Mouse (Mus musculus) C2C12 (cell line): Measurements from ENCODE around the gene Impdh1. TPM values are rescaled to one million over a fixed set of nuclear protein-coding genes. Genes with fewer than 3 reads are reported as not detected.

Experiments
- H3K27me3 ChIP-seq: one replicate; pipeline ENCODE4 v1.6.1; 2011; ENCODE audit not compliant: control insufficient read depth, insufficient read depth, insufficient read length
- H3K36me3 ChIP-seq: one replicate; pipeline ENCODE4 v1.6.1; 2011; ENCODE audit not compliant: control insufficient read depth, insufficient read depth
- H3K4me3 ChIP-seq: one replicate; pipeline ENCODE4 v1.5.1; 2011; ENCODE audit warnings: mild to moderate bottlenecking, control low read depth; ENCODE audit not compliant: poor library complexity, insufficient read depth, severe bottlenecking
- H3K79me2 ChIP-seq: one replicate; pipeline ENCODE4 v1.6.1; 2011; ENCODE audit not compliant: control insufficient read depth, insufficient read depth
- H3K79me3 ChIP-seq: one replicate; pipeline ENCODE4 v1.6.1; 2011; ENCODE audit warnings: low read depth, control low read depth
- H3ac ChIP-seq: one replicate; pipeline ENCODE3; 2011; ENCODE audit warnings: low read depth; ENCODE audit not compliant: control insufficient read depth, insufficient read length
- CEBPB ChIP-seq: IDR thresholded peaks from one replicate; pipeline ENCODE4 v1.6.1; 2011; ENCODE audit warnings: low read depth, mild to moderate bottlenecking, control low read depth, moderate library complexity
- CTCF ChIP-seq: IDR thresholded peaks from one replicate; pipeline ENCODE4 v1.5.1; 2011; ENCODE audit not compliant: control insufficient read depth, insufficient read depth, insufficient read length
- FOSL1 ChIP-seq: IDR thresholded peaks from one replicate; pipeline ENCODE4 v1.8.0; 2011; ENCODE audit warnings: mild to moderate bottlenecking, low read length; ENCODE audit not compliant: poor library complexity, insufficient read depth, severe bottlenecking
- MAX ChIP-seq: IDR thresholded peaks from one replicate; pipeline ENCODE4 v1.6.1; 2011; ENCODE audit warnings: mild to moderate bottlenecking, control low read depth
- MYOD1 ChIP-seq: IDR thresholded peaks from one replicate; pipeline ENCODE4 v1.6.1; 2011; ENCODE audit warnings: low read depth; ENCODE audit not compliant: control insufficient read depth, insufficient read length
- MYOG ChIP-seq: IDR thresholded peaks from one replicate; pipeline ENCODE4 v1.6.1; 2011; ENCODE audit not compliant: control insufficient read depth, insufficient read length; ENCODE audit errors: extremely low read depth
- USF1 ChIP-seq: IDR thresholded peaks from one replicate; pipeline ENCODE4 v1.6.1; 2011; ENCODE audit warnings: low read depth, mild to moderate bottlenecking, control low read depth, moderate library complexity
- polyA plus RNA-seq: library from polyadenylated mRNA; unstranded; fragments of >200 nt; fragmentation: generic; extraction: Trizol; gene quantifications from one replicate; pipeline ENCODE4 v1.2.1, GENCODE M21; 2012; ENCODE audit warnings: missing spikeins

The Impdh1 gene
- polyA plus RNA-seq, 1 experiment: 65.9 TPM

- TF ChIP-seq CEBPB (no peak), MAX (no peak), USF1 (no peak), CTCF (no peak), MYOD1 (no peak), MYOG (no peak), FOSL1 (no peak)
- no peak overlapping the region for H3K4me3 ChIP-seq
- no peaks in the 10 kb centered on the region for H3K27me3 ChIP-seq
- no peaks in the 10 kb centered on the region for H3K79me3 ChIP-seq
- H3ac ChIP-seq: no peak overlapping the region
- H3K36me3 ChIP-seq: no peaks in the 10 kb centered on the region
- H3K79me2 ChIP-seq: no peaks in the 10 kb centered on the region
These were observed 22.0 kb downstream of the Impdh1 start for GRCm38 (mm10) chr6:29193961-29194750.

- Histone ChIP-seq H3K79me2 (no peaks in the 10 kb centered on the region), H3ac (no peak overlapping the region), H3K36me3 (no peaks in the 10 kb centered on the region), H3K79me3 (no peaks in the 10 kb centered on the region), H3K4me3 (no peak overlapping the region), H3K27me3 (peaks cover 3% of the 10 kb centered on the region)
- no peak for TF ChIP-seq MYOD1
These were observed 28.2 kb downstream of the Impdh1 start for GRCm38 (mm10) chr6:29187936-29188335.

DNA sequence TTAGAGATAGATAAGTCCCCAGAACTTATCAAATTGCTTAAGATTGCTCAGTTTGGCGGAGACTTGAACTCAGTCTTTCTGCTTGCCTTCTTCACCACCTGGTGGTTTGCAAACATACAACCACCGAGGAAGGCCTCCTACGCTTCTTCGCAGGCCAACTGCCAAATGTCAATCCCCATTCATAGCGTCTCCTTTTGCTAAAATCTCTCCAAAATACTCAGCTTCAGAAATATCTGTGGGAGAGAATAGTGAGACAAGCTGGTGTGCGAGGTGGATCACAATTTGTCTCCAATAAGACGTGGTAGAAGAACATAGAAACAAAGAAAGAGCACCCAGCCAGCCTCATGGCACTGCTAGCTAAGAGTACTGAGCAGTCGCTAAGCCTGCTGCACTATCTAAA is 36.3 kb downstream of the Impdh1 start:
- Histone ChIP-seq H3K4me3 (no peak overlapping the region), H3K36me3 (no peaks in the 10 kb centered on the region), H3K27me3 (peaks cover 53% of the 10 kb centered on the region), H3K79me2 (no peaks in the 10 kb centered on the region), H3K79me3 (no peaks in the 10 kb centered on the region), H3ac (no peak overlapping the region)
- TF ChIP-seq FOSL1: no peak
- no peak for TF ChIP-seq CTCF
- no peak for TF ChIP-seq CEBPB
- TF ChIP-seq MYOG: no peak
- no peak for TF ChIP-seq USF1
- TF ChIP-seq MYOD1: no peak
- no peak for TF ChIP-seq MAX

DNA sequence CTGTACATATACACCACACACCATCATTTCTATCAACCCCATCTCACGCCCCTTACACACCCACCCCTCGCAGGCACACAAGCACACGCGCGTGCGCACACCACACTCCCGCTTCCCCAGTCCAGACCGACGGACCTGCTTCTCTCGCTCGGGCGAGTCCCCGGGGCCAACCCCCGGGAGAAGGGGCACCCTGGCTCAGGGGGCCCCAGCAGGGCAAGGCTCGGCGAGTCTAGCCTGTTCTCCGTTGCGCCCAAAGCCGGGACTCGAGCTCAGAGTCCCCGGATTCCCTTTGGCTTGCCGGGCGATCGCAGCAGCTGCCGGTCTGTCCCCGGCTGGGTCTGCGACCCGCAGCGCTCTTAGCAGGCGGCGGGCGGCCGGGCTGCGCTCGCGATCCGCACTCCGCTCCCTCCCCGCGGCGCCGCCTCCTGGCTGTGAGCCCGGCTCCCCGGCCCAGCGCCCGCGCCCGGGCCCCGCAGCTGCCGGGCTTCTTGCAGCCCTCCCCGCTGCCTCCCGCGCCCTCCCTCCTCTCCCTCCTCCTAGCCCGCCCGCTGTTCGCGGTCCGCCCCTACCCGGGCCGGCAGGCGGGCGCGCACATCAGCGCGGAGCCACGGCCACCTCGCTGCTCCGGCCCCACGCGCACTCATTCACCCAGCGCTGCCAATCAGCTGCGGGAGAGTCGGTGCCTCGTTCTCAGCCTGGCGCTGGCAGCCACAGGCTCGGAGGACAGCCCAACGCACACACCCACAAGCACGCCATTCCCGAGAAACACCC is 37.1 kb downstream of the Impdh1 start, which contains the start of gene Prrt4:
Prrt4 (minus strand) TSS at position 697 of the 771 bp plus-strand sequence.
- Histone ChIP-seq H3K4me3 (peak within 1 kb of the TSS; percentile 6), H3K27me3 (peaks cover 58% of the 10 kb centered on the region), H3K36me3 (no peaks in the 10 kb centered on the region), H3K79me2 (no peaks in the 10 kb centered on the region), H3K79me3 (no peaks in the 10 kb centered on the region), H3ac (peak within 1 kb of the TSS; percentile 42)
- TF ChIP-seq FOSL1 (no peak), CEBPB (no peak), MYOD1 (no peak), USF1 (no peak), MYOG (no peak), MAX (no peak), CTCF (no peak)

- Histone ChIP-seq H3K27me3 (peaks cover 65% of the 10 kb centered on the region), H3K4me3 (no peak overlapping the region), H3K79me3 (no peaks in the 10 kb centered on the region), H3K36me3 (no peaks in the 10 kb centered on the region), H3ac (no peak overlapping the region), H3K79me2 (no peaks in the 10 kb centered on the region)
- TF ChIP-seq MAX (no peak), CEBPB (no peak), FOSL1 (no peak), USF1 (no peak), CTCF (no peak), MYOD1 (no peak), MYOG (no peak)
These were observed 38.0 kb downstream of the Impdh1 start for GRCm38 (mm10) chr6:29177901-29178879.
